Mouse (Mus musculus) lung, adult 2 months (tissue): ENCODE data around the gene Pde10a.

Source experiments
- CTCF ChIP-seq: fragments of 200-500 bp; IDR thresholded peaks from 2 replicates; pipeline ENCODE4 v1.5.1; 2011; ENCODE audit warnings: mild to moderate bottlenecking, low read length, control low read depth; ENCODE audit not compliant: insufficient read depth
- POLR2A ChIP-seq: fragments of 200-500 bp; IDR thresholded peaks from 2 replicates; pipeline ENCODE4 v1.6.1; 2011; ENCODE audit warnings: low read depth, mild to moderate bottlenecking, control low read depth, low read length, borderline replicate concordance; ENCODE audit errors: extremely low read depth

GRCm38 (mm10) chr17:8872611-8873010 lies 347.4 kb downstream of the Pde10a start:
- no peak for TF ChIP-seq POLR2A
- no peak for TF ChIP-seq CTCF
